Mouse (Mus musculus) urinary bladder, postnatal 10 days (tissue): Measurements from ENCODE around the gene Ppan.

Experiments
- DNase-seq: peaks from one replicate; pipeline ENCODE4 v3.0.0; 2022; ENCODE audit warnings: low spot score

The Ppan gene

DNA sequence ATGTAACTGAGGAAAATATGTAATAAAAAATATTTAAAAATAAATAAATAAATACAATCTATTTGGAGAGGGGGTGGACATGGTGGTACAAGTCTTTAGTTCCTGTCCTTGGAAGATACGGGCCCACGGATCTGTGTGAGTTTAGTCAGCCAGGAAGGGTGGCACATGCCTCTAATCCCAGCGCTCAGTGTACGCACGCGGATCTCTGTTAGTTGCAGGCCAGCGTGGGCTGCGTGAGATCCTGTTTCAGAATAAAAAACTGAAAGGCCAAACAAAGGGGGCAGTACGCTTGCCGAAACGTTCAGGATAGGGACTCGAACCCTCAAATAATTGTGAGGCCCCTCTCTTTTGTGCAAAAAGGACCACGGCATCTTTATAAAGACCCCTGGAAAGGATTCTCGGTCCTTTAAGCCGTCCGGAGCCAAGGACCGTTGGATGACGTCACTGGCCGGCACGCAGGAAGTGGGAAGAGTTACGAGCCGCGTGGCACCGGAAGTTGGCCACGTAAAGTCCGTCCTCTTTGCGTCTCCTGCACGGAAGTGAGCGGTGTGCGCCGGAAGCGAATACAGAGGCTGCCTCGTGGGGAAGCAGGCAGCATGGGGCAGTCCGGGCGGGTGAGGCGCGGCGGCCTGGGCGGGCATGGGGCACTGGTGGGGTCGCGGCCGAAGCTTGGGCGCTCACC, at the start of gene Ppan:
Ppan (plus strand) TSS at position 472 of the 682 bp plus-strand sequence.
- peak; percentile 90 for DNase-seq

DNA sequence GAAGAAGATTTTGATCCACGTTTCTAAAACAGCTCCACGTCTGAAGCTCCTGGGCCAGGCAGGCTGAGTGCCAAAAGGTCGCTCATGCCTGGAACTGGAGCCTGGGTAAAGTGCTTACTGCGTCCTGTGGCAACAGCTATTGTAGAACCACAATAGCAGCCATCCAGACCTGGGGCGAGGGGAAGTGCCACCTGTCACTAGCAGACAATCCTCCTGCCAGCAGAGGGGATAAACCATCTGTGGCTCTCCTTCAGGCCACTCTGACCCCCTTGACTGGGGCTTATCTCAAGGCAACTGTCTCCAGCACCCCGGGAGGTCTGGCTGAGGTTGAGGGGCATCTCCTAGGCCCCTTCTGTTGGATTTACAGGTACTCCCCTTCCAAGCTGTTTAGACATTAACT, 49.0 kb upstream of the Ppan start:
- no peak for DNase-seq

DNA sequence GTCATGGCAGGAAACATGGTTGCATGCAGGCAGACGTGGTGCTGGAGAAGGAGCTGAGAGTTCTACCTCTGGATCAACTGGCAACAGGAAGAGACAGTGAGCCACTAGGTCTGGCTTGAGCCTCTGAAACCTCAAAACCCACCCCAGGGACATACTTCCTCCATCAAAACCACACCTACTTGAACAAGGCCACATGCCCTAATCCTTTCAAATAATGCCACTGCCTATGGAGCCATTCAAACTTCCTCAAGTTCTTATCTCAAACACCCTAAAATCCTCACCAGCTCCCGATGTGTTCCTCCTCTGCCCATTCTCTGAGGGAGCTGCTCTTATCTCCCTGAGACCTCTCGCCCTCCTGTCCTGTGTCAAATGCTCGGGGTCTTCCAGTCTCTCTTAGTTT, 45.8 kb upstream of the Ppan start:
- no peak for DNase-seq

DNA sequence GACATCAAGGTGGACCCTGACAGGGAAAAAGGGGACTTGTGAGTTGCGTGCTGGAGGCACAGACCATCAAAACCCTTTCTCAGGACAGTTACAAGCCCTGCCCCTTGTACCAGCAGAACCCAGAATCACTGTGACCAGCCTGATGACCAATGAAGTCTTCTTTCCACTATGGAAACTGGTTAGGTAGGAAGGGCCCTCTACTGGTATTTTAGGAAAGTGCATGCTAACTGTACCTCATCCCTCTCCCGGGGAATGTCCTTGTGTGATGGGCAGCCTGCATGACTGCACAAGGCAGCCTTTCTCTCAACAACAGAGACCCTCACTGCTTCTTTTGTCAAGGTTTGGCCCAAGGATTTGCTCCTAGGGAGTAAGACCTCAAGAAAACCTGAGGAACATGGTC, 45.3 kb upstream of the Ppan start:
- DNase-seq: no peak

DNA sequence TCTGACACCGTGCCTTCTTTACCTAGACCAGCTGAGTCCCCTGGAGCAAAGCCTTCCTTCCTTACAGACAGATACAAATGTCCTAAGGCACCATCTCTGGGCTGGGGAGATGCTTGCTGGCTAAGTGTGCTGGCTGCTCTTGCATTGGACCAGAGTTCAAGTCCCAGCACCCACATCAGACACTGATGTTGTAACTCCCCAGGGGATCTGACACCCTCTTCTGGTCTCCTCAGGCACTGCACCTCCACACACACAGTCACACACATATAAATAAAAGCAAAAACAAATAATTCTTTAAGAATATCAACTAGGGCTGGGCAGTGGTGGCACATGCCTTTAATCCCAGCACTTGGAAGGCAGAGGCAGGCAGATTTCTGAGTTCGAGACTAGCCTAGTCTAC, 37.8 kb upstream of the Ppan start:
- DNase-seq: no peak

DNA sequence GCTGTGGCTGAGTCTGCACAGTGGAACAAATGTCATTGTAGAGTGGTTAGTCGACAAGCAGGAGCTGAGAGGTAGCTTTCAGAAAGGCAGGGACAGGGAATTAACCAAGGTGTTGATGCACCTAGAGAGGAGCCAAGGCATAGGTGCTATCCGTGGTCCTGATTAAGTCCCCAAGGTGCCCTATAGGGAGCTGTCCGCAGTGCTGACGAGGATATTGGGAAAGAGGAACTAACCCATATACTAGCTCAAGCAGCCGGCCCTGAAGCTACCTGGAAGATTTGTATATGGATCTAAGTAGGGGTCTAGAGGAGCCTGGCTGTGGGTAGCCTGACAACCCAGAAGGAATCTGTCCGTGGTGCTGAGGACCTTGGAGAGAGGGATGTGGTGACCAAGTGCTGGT, 30.8 kb upstream of the Ppan start:
- no peak for DNase-seq

DNA sequence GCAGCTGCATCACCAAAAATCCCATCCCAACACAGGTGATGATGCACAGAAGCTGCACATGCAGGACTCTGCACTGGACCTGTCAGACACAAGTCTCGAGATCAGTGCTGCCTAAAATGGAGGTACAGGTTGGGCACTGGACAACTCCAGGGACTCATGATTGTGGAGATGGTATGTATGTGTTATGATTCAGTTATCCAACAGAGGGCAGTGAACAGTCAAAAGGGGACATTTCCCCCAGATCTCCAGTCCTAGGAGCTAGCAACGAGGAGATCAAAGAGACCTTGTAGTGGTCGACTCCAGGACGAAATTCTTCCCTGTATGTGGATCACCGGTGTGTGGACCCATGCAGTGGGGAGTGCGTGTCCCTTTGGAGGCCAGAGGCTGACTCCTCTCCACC, 28.0 kb upstream of the Ppan start:
- no peak for DNase-seq

DNA sequence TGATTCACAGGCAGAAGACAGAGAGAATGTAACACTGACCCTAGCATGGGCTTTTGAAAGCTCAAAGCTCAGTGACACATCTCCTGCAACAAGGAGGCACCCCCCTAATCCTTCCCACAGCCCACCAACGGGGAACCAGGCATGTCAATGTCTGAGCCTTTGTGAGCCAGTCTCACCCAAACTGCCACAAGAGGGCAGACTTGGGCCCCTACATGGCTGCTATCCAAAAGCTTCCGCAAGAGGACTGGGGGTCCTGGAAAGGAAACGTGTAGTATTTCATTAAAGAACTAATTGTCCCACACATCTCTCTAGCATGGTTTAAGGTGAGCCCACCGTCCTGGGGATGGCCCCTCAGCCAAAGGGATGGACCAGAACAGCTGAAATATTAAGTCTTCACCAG, 26.2 kb upstream of the Ppan start:
- no peak for DNase-seq

DNA sequence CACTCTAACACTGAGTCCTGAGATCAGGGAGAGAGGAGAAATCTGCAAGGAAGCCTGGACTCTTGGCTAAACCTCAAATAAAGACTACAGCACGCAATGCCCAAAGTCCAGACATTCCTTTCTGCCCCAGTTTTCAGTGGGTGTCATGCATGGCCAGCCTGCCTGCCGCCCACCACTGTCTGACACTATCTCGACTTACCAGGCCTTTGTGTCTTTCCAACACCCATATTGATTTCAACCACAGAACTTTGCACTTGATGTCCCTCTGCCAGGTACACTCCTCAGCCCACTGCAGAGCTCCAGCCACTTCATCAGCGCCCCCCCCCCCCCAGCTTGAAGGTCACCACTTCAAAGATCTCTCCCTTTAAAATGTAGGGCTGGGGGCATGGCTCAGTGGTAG, 25.8 kb upstream of the Ppan start:
- no peak for DNase-seq

DNA sequence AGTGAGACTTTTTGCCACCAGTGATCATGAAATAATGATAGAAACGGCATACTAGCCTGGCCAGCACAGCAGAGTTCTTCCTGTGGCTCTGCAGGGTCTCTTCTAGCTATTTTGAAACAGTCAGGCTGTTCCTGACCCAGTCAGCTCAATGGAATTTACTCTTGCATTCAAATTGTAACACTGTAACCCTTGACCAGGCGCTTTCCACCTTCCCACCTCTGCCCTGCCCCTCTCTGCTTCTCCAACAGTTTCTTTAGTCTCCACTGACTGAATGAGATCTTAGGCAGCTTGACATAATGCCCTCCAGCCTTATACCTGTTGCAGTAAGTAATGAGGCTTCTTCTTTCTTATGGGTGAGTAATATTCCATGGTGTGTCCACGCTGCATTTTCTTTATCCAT, 21.1 kb upstream of the Ppan start:
- no peak for DNase-seq

DNA sequence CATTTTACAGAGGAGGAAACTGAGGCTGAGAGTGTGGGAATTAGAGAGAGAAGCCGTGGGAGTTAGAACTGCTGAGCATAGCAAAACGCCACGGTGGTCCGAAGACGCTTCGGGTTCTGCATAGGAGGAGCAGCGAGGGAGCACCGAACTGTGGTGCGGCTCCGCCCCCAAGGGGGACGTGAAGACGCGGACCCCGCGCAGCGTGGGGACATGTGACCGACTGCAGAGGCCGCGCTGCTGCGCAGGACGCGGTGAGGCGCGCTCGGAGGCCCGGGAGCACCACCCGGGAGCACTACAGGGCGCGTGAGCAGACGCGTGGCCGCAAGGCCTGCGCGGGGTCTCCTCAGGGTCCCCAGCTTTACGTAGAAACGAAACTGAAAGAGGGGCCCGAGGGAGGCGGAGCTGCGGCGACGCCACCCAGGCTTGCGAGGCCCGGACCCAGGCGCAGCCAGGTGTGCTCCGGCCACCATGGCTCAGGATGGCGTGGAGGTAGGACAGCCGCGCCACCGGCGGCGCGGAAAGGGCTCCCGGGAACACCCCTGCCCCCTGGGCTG, 19.4 kb upstream of the Ppan start, which contains the start of gene A230050P20Rik:
A230050P20Rik (plus strand) TSS at position 195 of the 554 bp plus-strand sequence.
- no peak for DNase-seq

DNA sequence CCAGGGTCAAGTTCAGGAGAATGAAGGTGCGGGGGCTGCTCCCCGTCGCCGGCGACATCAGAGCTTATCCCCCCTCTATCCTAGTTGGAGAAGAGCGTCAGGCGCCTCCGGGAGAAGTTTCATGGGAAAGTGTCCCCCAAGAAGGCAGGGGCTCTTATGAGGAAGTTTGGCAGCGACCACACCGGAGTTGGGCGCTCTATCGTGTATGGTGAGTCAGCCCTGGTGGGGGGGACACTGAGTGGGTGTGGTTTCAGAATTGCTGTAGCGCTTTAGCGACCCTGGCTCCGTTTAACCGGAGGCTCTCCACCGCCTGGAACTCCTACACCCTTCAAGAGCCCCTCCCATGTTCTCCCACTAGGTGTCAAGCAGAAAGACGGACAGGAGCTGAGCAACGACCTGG, 18.7 kb upstream of the Ppan start:
- no peak for DNase-seq

DNA sequence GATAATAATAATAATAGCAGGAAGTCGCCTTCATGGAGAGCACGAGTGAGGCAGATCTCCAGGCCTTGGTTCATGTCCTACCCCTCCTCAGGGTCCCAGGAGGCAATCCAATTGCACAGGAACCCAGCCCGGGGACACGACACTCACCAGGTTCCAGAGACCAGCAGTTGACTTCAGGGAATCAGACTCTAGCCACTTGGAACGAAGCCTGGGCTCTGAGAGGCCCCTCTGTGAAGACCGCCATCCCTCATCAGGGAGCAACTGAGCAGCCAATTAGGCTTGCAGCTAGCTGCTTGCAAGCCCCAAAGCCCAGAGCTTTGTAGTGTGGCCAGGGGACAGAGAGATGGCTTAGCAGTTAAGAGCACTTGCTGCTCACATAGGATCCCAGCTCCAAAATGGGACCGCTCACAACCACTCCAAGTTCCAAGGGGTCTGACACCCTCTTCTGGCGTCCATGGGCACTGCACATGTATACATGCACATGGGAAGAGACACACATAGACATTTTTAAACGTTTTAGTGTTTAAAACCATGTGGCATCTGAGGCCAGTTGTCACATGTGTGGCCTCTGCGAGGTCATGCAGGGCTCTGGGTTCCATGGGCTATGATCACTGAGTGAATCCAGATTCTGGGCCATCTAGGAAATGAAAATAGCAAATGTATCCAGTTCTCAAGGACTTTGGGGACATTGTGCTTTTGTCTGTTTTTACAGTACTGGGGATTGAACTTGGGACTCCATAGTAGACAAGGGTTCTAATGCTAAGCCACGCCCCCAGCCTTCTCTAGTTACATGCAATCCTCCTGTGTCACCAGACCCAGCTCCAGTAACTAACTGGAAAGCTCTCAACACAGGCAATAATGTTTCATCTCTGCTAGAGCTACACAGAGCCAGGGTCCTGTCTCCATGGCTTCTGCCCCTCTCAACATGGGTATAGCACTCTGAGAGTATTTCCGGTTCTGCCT, 17.5 kb upstream of the Ppan start:
- DNase-seq: no peak

DNA sequence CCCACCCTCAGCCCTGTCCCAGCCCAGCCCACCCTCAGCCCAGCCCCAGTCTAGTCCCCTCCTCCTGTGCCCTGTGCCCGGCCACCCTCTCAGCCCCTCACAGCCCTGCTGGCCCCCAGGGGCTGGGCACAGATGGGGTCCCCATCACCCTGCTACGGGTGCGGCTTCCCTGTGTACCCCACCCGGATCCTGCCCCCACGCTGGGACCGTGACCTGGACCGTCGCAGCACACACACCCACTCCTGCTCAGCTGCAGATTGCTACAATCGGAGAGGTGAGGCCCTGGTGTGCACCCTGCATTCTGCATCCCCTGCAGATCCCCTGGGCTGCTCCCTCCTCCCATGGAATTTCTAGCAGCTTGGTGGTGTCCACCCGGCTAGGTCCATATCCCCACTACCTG, 15.0 kb upstream of the Ppan start:
- no peak for DNase-seq

DNA sequence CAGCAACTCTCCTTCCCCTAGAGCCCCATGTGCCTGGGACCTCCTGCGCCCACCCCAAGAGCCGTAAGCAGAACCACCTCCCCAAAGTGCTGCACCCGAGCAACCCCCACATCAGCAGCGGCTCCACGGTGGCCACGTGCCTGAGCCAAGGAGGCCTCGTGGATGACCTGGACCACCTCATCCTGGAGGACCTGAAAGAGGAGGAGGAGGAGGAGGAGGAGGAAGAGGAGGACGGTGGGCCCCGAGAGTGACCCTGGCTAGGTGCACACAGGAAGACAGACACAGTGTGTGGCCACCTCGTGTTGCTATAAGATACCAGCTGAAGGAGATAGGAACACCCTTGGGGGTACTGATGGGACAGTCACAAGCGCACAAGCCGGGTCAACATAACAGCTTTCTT, 14.5 kb upstream of the Ppan start:
- DNase-seq: no peak

DNA sequence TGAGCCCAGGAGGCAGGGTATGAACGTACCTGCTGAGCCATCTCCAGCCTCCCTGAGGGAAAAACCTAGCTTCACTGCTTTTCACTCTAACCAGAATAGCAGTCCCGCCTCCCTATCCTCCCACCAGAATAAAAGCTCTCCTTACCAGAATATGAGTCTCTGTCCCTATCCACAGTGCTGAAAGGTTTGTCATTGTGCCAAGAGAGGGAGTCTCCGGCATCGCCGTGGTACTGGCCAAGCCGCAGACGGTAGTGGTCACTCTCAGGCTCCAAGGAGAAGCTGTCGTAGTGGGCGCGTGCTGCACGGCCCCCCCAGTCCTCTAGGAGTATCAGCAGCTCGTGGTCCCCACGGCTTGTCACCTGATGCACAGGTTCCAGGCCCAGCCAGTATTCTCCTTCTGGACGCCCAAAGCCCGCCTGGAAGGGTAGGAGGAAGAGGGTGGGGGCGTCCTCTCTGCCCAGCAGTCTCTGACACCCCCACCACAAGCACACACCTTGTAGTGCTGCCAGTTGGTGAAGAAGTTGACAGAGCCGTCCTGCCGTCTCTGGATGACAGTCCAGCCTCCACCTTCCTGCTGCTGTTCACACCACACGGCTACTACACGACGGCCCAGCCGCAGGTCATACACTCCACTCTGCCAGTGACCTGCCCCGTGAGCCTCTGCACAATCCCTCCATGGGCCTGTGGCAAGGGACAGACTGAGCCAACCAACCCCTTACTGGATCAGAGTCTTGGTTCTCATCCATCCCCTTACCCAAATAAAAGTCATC, 12.8 kb upstream of the Ppan start:
- no peak for DNase-seq

DNA sequence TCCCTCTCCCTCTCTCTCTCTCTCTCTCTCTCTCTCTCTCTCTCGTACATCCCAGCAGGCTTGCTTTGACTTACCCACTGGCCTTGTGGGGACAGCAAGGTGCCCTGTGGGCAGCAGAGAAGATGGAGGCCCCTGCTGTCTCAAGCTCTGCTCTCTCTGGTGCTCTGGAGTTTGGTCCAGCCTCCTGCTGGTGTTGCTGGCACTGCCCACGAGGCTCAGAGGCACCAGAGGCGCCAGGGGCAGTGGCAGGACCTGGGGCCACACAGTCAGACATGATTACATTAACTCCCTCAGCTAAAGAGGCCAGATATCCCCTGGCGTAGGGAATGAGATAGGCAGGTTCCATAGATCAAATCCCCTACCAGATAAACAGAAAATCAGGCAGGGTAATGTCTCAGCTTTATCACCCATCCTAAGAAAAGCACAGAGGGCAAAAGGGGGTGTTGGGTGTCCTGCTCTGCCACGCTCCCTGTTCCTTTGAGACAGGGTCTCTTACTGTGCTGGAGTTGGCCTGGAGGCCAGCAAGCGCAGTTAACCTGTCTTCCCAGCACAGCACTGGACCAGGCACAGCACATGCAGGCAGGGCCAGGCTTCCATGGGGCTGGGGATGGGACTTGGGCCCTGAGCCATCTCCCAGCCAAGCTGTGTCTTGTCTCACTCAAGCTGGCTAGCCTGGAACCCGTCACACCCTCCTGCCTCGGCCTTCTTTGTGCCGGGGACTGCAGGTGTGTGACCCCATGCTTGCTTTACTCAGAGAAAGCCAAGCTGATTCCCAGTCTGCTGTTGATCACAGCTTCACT, 11.5 kb upstream of the Ppan start:
- no peak for DNase-seq

DNA sequence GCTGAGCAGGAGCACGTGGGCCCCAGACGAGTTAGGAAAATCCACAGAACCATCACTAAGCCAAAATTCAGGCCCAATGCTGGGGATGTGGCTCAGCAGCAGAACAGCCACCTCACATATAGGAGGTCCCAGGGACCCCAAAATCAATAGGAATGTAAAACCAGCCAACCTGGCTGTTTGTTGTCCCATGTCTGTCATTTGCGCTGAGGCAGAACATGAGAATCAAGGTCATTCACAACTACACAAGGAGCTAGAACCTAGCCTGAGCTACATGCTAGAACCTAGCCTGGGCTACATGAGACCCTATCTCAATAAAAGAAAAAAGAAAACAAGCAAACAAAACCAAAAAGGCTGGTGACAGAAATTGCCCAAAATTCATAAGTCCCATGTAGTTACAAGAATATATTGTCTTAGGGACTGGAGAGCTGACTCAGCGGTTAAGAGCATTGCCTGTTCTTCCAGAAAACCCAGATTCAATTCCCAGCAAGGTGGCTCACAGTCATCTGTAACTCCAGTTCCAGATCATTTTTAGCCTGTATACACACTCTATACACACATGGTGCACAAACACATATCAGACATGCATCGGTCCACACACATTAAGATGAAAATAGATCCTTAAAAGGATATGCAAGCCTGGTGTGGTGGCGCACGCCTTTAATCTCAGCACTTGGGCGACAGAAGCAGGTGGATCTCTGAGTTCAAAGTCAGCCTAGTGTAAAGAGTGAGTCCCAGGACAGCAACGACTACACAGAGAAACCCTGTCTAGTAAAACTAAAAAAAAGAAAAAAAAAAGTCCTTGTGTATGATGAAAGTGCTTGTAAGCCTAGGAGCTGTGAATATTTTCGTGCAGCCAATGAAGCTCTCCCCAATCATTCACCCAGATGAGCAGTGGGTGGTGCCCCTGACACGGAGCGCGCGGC, 10.6 kb upstream of the Ppan start:
- no peak for DNase-seq

DNA sequence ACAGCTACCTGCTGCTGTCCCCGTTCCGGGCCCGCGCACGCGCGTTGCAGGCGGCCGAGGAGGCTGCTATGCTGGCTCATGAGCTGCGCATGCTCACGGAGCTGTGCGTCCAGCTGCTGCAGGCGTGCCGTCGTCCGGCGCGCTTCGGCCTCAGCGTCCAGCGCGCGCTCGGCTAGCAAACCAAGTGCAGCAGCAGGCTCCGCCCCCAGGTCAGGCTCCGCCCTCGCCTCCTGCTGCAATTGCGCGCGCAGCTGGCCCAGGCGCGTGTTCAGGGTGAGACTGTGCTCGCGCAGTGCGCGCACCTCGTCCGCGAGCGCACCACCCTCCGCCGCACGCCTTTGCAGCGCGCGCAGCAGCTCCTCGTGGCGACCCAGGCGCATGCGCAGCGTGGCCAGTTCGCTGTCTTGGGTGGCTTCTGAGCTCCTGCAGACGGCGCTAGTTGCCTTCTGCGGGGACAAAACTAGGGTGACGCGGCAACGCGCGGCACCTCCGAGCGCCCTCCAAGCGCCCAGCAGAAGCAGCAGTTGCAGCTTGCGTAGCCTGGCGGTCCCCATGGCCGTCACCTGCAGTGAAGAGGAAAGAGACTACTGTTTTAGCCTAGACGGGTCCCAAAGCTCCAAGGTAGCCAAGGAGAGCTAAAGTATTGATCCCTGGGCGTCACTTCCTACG, 9.8 kb upstream of the Ppan start:
- DNase-seq: peak; percentile 97

DNA sequence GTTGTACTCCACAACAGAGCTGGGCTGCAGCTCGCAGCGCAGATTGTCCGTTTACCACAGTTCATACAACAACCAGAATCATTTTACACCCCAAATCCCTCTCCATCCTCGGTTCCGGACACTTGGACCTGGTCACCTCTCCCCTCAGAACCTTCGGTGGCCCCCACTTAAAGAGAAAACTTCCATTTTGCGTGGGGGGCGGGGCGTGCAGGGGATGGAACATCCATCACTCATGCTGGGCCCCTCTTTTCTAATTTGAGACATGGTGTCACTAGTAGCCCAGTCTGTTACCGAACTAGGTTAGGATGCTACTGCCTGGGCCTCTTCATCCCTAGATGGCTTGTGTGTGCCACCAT, 9.3 kb upstream of the Ppan start:
- no peak for DNase-seq
